Mouse (Mus musculus) erythroblast, embryonic 14.5 days (primary cell): ENCODE results near the gene Dmd.

Source experiments
- GATA1 ChIP-seq: IDR thresholded peaks from 2 replicates; pipeline ENCODE4 v1.6.1; 2012; ENCODE audit warnings: low read length, inconsistent platforms, mixed read lengths
- TAL1 ChIP-seq: IDR thresholded peaks from 3 replicates; pipeline ENCODE4 v1.6.1; 2012; ENCODE audit warnings: low read length, inconsistent platforms, mixed read lengths

DNA sequence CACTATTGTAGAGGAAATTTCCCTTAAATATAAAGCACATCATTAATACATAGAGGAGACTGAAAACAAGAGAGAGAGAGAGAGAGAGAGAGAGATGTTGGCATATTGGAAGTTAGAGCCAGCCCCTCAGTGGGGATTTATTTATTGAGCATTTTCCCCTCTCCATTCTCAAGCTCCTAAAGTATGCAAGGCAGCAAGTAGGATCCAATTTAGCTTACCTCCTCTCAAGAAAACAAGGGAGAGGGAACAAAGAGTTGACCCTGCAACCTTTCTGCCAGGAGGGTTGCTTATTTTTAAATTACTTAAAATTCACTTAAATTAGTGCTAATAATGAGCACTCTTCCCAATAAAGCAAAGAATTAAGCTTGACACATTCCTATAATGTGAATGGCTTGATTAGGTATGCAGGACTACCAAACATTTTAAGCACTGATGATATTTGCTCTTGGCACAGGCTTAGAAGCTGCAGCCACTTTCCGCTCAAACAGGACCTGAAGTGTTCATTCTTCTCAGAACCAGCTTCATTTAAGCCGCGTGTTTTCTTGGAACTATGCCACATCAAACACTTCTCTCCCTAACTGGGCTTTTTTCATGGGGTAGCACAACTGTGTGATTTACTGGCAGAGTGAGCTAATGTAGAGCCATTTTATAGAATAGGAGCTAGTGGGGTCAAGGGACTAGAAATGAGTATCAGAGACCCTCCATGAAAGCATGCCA lies 1566.1 kb downstream of the Dmd start:
- no peak for TF ChIP-seq GATA1
- TF ChIP-seq TAL1 = no peak
